Mouse (Mus musculus) kidney, embryonic 15.5 days (tissue): ENCODE measurements at regions not wholly inside any gene's neighbourhood (a gene's known extent, or its start where the extent isn't known, plus 50 kb on each side); places are given as distances from the start of the nearest gene placed in this dataset.

Experiments
- ATAC-seq: fragments of 200-750 bp; cut with Nextera tagmentation; replicated peaks from 2 replicates; pipeline ENCODE4 v1.8.0; 2017; ENCODE audit warnings: moderate TSS enrichment; ENCODE audit not compliant: low FRiP score
- H3K27ac ChIP-seq: fragments of 300-500 bp; sonication (generic); 2 replicates; pipeline ENCODE4 v1.5.1; 2015; ENCODE audit warnings: mild to moderate bottlenecking, inconsistent platforms
- H3K27me3 ChIP-seq: fragments of 300-500 bp; sonication (generic); 2 replicates; pipeline ENCODE4 v1.6.1; 2015; ENCODE audit warnings: inconsistent platforms
- H3K36me3 ChIP-seq: fragments of 300-500 bp; sonication (generic); 2 replicates; pipeline ENCODE4 v1.6.1; 2015; ENCODE audit warnings: inconsistent platforms
- H3K4me1 ChIP-seq: fragments of 300-500 bp; sonication (generic); 2 replicates; pipeline ENCODE4 v1.6.1; 2015; ENCODE audit warnings: inconsistent platforms
- H3K4me2 ChIP-seq: fragments of 300-500 bp; sonication (generic); 2 replicates; pipeline ENCODE4 v1.6.1; 2015; ENCODE audit warnings: moderate library complexity, mild to moderate bottlenecking, inconsistent platforms
- H3K4me3 ChIP-seq: fragments of 300-500 bp; sonication (generic); replicated peaks from 2 replicates; pipeline ENCODE4 v1.5.1; 2015; ENCODE audit warnings: mild to moderate bottlenecking, inconsistent platforms
- H3K9ac ChIP-seq: fragments of 300-500 bp; sonication (generic); 2 replicates; pipeline ENCODE4 v1.6.1; 2015; ENCODE audit warnings: mild to moderate bottlenecking, inconsistent platforms
- H3K9me3 ChIP-seq: fragments of 300-500 bp; sonication (generic); replicated peaks from 2 replicates; pipeline ENCODE4 v1.6.1; 2016; ENCODE audit warnings: inconsistent platforms
- WGBS: fragments of 180-500 bp; shearing (Covaris S2); methylation state at CpG from one replicate; pipeline ENCODE4 v1.1.7; 2015; ENCODE audit warnings: mixed read lengths; 5-methylcytosine and 5-hydroxymethylcytosine counted together

- no peaks in the 10 kb centered on the region for H3K9me3 ChIP-seq
- no peak overlapping the region for H3K4me3 ChIP-seq
- no peak overlapping the region for H3K9ac ChIP-seq
- whole genome bisulfite sequencing = 75% methylated on average over 1 of the region's 1 CpGs
- no peak for ATAC-seq
- H3K4me1 ChIP-seq = peaks cover 11% of the 10 kb centered on the region
- H3K36me3 ChIP-seq = no peaks in the 10 kb centered on the region
- no peak overlapping the region for H3K4me2 ChIP-seq
- no peak overlapping the region for H3K27ac ChIP-seq
- H3K27me3 ChIP-seq = no peaks in the 10 kb centered on the region
Observed at GRCm38 (mm10) chr13:110450526-110450925, 55.7 kb downstream of the Plk2 start.

GRCm38 (mm10) chr13:110452009-110452525 lies 57.2 kb downstream of the Plk2 start:
- H3K4me3 ChIP-seq = no peak overlapping the region
- no peak for ATAC-seq
- no peaks in the 10 kb centered on the region for H3K9me3 ChIP-seq
- no peak overlapping the region for H3K27ac ChIP-seq
- no peak overlapping the region for H3K4me2 ChIP-seq
- H3K27me3 ChIP-seq = no peaks in the 10 kb centered on the region
- WGBS = 70% methylated on average over 6 of the region's 6 CpGs
- H3K9ac ChIP-seq = no peak overlapping the region
- H3K36me3 ChIP-seq = no peaks in the 10 kb centered on the region
- H3K4me1 ChIP-seq = peaks cover 11% of the 10 kb centered on the region

GRCm38 (mm10) chr13:110455085-110455484 lies 60.2 kb downstream of the Plk2 start:
- H3K4me3 ChIP-seq = no peak overlapping the region
- H3K4me1 ChIP-seq = peaks cover 11% of the 10 kb centered on the region
- no peaks in the 10 kb centered on the region for H3K9me3 ChIP-seq
- 69% methylated on average over 4 of the region's 4 CpGs for WGBS
- H3K36me3 ChIP-seq = no peaks in the 10 kb centered on the region
- no peak overlapping the region for H3K27ac ChIP-seq
- H3K9ac ChIP-seq = no peak overlapping the region
- H3K4me2 ChIP-seq = no peak overlapping the region
- no peaks in the 10 kb centered on the region for H3K27me3 ChIP-seq
- no peak for ATAC-seq

GRCm38 (mm10) chr13:110455569-110456196 lies 60.8 kb downstream of the Plk2 start:
- H3K27me3 ChIP-seq = no peaks in the 10 kb centered on the region
- H3K9me3 ChIP-seq = no peaks in the 10 kb centered on the region
- H3K4me1 ChIP-seq = peaks cover 11% of the 10 kb centered on the region
- ATAC-seq = no peak
- no peak overlapping the region for H3K27ac ChIP-seq
- 68% methylated on average over 5 of the region's 5 CpGs for WGBS
- no peak overlapping the region for H3K4me3 ChIP-seq
- no peak overlapping the region for H3K4me2 ChIP-seq
- H3K36me3 ChIP-seq = no peaks in the 10 kb centered on the region
- H3K9ac ChIP-seq = no peak overlapping the region

DNA sequence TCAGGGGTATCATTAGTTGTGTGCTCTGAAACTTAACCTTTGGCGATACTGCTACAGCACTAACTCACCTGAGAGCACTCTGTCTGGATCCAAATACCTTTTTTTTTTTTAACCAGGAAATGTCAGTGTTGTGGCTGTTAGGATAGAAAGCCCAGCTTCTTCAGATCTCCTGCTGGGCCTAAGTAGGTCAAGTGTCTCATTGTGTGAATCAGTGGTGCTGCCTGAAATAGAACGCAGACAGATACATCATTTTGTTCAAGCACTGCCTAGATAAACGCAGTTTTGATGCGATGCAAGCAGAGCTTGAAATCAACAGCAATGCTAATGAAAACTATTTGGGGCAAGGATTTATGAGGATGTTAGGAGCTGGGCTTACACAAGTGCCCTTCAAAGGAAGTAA lies 63.9 kb downstream of the Plk2 start:
- Histone ChIP-seq H3K27me3 (no peaks in the 10 kb centered on the region), H3K9ac (no peak overlapping the region), H3K36me3 (no peaks in the 10 kb centered on the region), H3K27ac (no peak overlapping the region), H3K4me3 (no peak overlapping the region), H3K4me1 (peaks cover 7% of the 10 kb centered on the region), H3K4me2 (no peak overlapping the region), H3K9me3 (no peaks in the 10 kb centered on the region)
- no peak for ATAC-seq
- WGBS = 60% methylated on average over 4 of the region's 4 CpGs

DNA sequence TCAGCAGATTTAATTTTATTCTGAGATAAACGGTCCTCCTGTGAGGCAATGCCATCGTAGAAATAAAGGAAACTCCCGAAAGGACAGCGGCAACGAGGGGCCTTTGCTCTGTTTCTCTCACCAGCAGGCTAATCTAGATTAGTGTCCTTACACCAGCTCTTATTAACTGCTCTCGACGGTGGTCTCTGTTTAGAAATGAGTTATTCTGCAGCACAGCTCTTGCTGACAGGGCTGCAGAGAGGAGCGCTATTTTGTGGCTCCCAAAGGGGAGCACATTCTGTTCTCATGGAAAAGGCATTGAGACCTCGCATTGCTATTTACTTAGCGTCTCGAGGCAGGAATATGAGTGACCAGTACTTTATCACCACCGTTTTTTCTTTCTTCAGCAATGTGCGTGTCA lies 66.7 kb downstream of the Plk2 start:
- no peaks in the 10 kb centered on the region for H3K9me3 ChIP-seq
- no peaks in the 10 kb centered on the region for H3K4me1 ChIP-seq
- no peaks in the 10 kb centered on the region for H3K36me3 ChIP-seq
- no peaks in the 10 kb centered on the region for H3K27me3 ChIP-seq
- no peak overlapping the region for H3K4me3 ChIP-seq
- 56% methylated on average over 13 of the region's 13 CpGs for WGBS
- no peak overlapping the region for H3K27ac ChIP-seq
- H3K9ac ChIP-seq = no peak overlapping the region
- no peak for ATAC-seq
- no peak overlapping the region for H3K4me2 ChIP-seq

DNA sequence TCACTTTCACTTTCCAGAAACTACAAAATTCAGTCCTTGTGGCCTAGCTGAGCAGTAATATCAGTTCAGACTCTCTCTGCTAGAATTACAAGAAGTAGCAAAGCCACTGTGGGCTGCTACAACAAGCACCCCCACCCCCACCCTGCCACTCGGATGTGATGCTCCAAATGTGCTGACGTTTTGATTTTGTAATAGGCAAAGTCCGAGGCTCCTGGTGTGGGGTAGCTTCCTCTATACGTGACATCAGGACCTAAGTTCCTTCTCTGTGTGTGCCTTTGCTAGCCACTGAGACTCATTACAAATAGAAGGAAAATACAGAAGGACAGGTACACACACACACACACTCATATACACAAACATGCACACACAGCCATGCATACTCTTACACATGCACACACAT lies 76.7 kb downstream of the Plk2 start:
- ATAC-seq = no peak
- no peak overlapping the region for H3K27ac ChIP-seq
- no peaks in the 10 kb centered on the region for H3K36me3 ChIP-seq
- no peak overlapping the region for H3K4me3 ChIP-seq
- H3K4me1 ChIP-seq = no peaks in the 10 kb centered on the region
- H3K27me3 ChIP-seq = no peaks in the 10 kb centered on the region
- no peak overlapping the region for H3K9ac ChIP-seq
- H3K9me3 ChIP-seq = no peaks in the 10 kb centered on the region
- no peak overlapping the region for H3K4me2 ChIP-seq
- WGBS = 57% methylated on average over 4 of the region's 4 CpGs

DNA sequence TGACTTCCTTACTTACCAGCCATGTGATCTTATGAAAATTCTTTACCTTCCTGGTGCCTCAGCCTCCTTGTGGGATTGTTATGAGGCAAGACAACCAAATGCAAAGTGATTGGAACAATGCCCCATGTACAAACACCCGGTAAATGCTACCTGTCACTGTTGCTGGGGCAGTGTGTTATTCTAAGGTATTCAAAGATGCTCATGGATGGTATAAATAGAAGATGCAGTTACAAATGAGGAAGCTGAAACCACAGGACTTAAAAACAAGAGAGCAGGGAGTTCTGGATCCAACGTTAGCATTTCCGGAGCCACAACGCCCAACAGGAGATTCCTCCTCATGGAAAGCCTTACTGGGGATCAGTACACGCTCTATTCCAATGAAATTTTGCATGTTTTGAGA lies 82.9 kb downstream of the Plk2 start:
- H3K9me3 ChIP-seq = no peaks in the 10 kb centered on the region
- H3K36me3 ChIP-seq = no peaks in the 10 kb centered on the region
- no peak overlapping the region for H3K27ac ChIP-seq
- H3K9ac ChIP-seq = no peak overlapping the region
- H3K4me1 ChIP-seq = no peaks in the 10 kb centered on the region
- H3K4me2 ChIP-seq = no peak overlapping the region
- H3K27me3 ChIP-seq = no peaks in the 10 kb centered on the region
- WGBS = 91% methylated on average over 5 of the region's 5 CpGs
- ATAC-seq = no peak
- H3K4me3 ChIP-seq = no peak overlapping the region

DNA sequence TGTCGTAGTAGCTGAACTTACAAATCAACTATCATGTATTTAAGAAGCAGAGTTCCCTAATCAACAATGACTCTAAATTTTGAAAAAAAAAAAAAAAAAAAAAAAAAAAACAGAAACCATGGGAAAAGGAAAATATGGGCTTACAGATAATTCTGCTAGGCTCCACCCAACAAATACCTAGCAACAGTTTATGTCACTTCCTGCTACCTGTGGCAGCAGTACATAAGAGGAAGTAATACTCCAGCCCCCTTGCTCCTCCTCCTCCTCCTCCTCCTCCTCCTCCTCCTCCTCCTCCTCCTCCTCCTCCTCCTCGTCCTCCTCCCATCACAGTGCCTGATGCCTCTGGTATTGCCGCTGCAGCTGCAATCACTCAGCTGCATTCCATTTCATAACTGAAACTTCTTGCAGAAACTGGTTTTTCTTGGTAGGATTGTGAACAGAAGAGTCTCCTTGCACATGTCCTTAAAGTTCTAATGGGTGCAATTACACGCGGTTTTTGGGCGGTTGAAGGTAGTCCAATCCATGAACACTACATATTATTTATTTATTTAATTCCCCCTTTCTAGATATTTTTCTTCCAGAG lies 89.6 kb downstream of the Plk2 start:
- Histone ChIP-seq H3K9me3 (no peaks in the 10 kb centered on the region), H3K4me2 (no peak overlapping the region), H3K27me3 (no peaks in the 10 kb centered on the region), H3K27ac (no peak overlapping the region), H3K4me1 (no peaks in the 10 kb centered on the region), H3K36me3 (no peaks in the 10 kb centered on the region), H3K4me3 (no peak overlapping the region), H3K9ac (no peak overlapping the region)
- 70% methylated on average over 6 of the region's 6 CpGs for WGBS
- ATAC-seq = no peak

DNA sequence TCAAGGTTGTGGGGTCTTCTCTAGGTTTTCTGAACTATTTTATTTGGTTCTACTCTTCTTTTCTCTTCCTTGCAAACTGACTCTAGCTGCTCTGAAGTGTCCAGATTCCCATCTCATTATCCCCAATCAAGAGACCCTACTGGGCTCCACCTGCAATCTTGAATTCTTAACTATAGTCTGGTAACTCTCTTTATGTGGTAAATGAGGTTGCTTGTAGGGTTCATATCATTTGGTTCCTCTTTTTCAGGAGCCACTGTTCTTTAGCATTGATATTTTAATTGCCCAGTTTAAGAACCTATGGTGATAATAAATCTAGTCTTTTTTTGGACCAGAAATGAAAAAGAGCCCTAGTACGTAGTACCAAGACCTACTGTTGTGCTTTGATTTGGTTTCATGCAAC lies 90.7 kb downstream of the Plk2 start:
- H3K9ac ChIP-seq = no peak overlapping the region
- ATAC-seq = no peak
- H3K4me3 ChIP-seq = no peak overlapping the region
- WGBS = 92% methylated on average over 1 of the region's 1 CpGs
- no peaks in the 10 kb centered on the region for H3K27me3 ChIP-seq
- no peaks in the 10 kb centered on the region for H3K36me3 ChIP-seq
- H3K27ac ChIP-seq = no peak overlapping the region
- no peaks in the 10 kb centered on the region for H3K9me3 ChIP-seq
- no peaks in the 10 kb centered on the region for H3K4me1 ChIP-seq
- no peak overlapping the region for H3K4me2 ChIP-seq

DNA sequence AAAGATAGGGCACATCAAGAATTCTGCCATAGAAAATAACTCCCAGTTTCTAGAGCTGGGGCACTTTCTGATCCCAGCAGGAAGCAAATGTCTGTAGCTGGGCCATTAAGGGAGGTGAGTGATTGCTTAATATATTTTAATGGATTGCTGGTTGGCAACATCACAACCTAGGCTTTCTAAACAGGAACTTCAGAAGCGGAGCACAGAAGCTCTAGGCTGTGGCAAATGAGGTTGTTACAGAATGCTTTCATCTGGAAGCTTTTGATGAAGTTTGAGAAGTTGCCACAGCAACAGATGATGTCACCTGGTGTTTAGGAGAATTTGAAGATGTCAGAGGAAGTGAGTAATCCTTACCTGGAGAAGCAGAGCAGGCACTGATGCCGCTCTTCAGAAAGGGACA lies 95.3 kb downstream of the Plk2 start:
- H3K4me3 ChIP-seq = no peak overlapping the region
- 79% methylated on average over 2 of the region's 2 CpGs for WGBS
- ATAC-seq = no peak
- H3K9me3 ChIP-seq = no peaks in the 10 kb centered on the region
- no peak overlapping the region for H3K9ac ChIP-seq
- no peak overlapping the region for H3K27ac ChIP-seq
- H3K36me3 ChIP-seq = no peaks in the 10 kb centered on the region
- no peak overlapping the region for H3K4me2 ChIP-seq
- H3K4me1 ChIP-seq = no peaks in the 10 kb centered on the region
- H3K27me3 ChIP-seq = no peaks in the 10 kb centered on the region

DNA sequence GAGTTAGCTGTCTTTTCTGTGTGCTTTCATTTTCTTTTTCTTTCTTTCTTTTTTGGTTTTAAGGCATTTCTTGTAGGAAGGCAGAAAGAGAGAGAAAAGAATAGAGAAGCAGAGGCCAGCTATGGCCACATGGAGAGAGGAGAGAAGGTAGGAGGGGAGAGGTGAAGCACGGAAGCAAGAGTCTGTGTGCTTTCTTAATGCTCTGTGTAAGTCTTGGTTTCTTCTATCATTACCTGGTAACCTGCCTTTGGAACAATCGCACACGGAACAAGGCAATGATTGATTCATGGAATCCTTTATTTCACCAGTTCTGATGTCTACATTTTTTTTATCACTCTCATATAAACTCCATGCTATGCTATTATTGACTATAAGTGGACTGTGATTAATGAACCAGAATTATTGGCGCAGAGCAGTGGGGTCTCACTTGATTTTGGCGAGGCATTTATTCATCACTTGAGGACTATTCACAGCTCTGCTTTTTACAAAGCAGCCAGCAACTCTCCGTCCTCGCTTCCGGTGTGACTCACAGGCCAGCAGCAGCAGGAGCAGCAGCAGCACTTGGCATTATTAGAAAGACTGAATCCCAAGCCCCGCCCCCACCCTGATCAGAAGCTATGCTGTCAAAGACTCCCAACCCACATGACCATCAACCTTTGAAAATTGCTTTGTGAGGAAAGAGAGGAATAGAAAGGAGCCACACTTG lies 97.6 kb downstream of the Plk2 start:
- Histone ChIP-seq H3K27ac (no peak overlapping the region), H3K4me1 (no peaks in the 10 kb centered on the region), H3K9ac (no peak overlapping the region), H3K36me3 (no peaks in the 10 kb centered on the region), H3K4me3 (no peak overlapping the region), H3K4me2 (no peak overlapping the region), H3K27me3 (no peaks in the 10 kb centered on the region), H3K9me3 (no peaks in the 10 kb centered on the region)
- 63% methylated on average over 9 of the region's 9 CpGs for WGBS
- ATAC-seq = no peak
